Mouse (Mus musculus): ENCODE measurements at regions not wholly inside any gene's neighbourhood (a gene's known extent, or its start where the extent isn't known, plus 50 kb on each side); places are given as distances from the start of the nearest gene placed in this dataset.

GRCm38 (mm10) chrX:42401564-42402334, 87.7 kb upstream of the Tex13c2 start:
- no peak for DNase-seq (ENCODE audit: extremely low spot score in 1 of 2, low spot score in 2 of 2)
- intact Hi-C loops (cut with DNase I), result no loop called here

DNA sequence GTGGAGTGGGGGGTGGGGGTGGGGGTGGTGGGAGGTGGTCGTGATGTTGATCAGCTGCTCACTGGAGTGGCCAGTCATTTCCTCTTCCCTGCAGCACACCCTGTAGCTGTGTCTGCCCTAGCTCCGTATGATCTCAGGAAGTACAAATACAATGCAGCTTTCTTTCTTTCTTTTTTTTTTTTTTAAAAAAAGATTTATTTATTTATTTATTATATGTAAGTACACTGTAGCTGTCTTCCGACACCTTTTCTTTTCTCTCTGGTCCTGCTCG, 87.2 kb upstream of the Tex13c2 start:
- DNase-seq (ENCODE audit: extremely low spot score in 1 of 2, low spot score in 2 of 2), result no peak
- intact Hi-C loops (cut with DNase I), result no loop called here

- no peak for DNase-seq (ENCODE audit: extremely low spot score in 1 of 2, low spot score in 2 of 2)
- intact Hi-C loops (cut with DNase I), result no loop called here
Measured at GRCm38 (mm10) chrX:42431851-42432635, 57.4 kb upstream of the Tex13c2 start.
